Mouse (Mus musculus): ENCODE measurements around the gene Asprv1.

Asprv1 gene

DNA sequence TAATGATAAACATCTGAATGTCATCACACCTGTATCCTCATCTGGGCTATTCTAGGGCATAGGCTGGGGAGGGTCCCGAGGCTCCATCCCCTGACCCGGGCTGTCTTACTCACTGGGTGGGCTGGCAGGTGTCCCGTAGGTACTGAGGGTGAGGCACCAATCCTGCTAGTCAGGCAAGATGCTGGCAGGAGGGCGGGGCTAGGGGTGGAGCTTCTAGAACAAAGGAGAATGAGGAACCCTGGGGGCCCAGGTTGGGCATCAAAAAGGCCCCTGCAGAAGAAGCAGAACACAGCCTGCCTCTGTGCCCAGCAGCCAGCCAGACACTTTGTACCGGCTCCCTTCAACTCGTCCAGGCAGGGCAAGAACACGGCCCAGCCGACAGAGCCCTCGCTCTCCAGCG, at the start of gene Asprv1:
Gene Asprv1 (plus strand): TSS at position 219 of the 400 bp plus-strand sequence.
- no peak for DNase-seq

DNA sequence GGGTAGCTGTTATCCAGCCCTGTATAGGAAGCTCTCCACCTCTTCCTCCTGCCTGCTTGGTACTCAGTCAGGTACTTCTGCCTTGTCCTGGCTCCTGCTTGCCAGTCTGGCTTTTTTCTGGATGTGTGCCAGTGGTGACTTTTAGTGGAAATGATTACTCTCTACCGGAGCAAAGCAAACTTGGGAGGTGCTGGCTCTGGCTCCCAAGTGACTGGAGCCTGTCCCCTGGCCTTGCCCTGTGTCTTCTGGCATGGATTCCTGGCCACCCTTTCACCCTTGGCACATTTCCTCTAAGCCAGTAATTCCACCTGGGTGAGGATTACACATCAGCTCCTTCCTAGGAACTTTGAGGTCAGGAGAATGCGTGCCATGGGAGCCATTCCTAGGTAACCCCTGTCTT, 49.6 kb upstream of the Asprv1 start:
- no peak for DNase-seq

DNA sequence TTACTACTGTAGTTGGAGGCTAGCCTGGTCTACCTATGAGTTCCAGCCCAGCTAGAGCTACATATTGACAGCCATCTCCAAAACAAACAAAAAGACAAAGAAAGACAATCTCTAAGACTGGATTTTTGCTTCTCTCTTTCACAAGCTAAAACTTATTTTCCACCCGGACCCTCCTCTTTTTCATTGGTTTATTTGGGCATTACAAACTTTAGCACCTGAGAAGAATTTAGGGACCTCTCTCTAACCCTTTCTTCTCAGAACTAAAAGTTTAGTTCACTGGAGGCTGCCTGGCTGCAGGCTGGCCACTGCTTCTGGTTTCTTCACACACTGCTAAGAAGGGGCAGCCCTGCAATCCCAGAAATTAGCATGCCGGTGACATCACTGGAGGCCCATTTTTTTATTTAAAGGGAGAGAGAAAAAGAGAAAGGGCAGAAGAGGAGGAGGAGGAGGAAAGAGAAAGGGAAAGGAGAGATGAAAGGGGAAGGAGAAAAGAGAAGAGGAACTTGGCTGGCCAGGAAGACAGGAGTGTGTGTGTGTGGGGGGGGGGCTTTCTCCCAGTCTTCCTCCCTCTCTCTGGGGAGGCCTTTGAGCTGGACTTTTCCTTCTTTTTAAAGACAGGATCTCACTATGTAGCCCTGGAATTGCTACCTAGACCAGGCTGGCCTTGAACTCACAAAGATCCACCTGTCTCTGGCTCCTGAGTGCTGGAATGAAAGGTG, 48.7 kb upstream of the Asprv1 start:
- no peak for DNase-seq

DNA sequence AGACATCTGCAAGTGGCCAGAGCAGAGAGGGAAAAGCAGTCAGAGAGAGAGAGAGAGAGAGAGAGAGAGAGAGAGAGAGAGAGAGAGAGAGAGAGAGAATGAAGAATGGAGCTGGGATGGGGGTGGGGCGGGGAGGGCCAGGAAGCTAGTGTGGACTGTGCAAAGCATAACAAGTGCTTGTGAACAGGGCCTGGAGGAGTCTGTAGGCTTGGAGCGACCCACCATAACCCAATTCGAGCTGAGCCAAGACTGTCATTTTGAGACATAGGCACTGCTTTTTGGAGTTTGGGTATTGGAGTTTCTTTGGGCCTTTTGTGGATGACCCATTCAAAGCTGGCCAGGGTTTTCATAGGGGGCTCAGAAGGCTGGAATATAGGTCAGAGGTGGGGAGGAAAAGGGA, 48.0 kb upstream of the Asprv1 start:
- no peak for DNase-seq

DNA sequence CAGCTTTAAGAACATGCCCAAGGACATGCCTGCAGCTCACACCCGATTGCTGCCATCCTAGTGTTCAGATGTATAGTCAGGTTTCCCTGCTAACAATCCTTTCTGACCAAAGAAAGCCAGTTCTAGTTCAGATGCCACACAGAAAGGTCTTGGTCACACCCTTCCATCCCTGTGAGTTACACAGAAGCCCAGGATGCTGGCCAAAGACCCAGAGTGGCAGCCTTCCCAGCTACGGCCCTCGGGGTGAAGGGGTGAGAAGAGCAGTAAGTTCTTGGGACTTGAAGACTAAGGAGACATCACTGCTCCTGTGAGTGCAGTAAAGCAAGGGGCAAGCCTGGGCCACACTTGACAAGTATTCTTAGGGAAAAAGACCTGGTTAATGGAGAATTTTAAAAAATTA, 44.8 kb upstream of the Asprv1 start:
- no peak for DNase-seq

DNA sequence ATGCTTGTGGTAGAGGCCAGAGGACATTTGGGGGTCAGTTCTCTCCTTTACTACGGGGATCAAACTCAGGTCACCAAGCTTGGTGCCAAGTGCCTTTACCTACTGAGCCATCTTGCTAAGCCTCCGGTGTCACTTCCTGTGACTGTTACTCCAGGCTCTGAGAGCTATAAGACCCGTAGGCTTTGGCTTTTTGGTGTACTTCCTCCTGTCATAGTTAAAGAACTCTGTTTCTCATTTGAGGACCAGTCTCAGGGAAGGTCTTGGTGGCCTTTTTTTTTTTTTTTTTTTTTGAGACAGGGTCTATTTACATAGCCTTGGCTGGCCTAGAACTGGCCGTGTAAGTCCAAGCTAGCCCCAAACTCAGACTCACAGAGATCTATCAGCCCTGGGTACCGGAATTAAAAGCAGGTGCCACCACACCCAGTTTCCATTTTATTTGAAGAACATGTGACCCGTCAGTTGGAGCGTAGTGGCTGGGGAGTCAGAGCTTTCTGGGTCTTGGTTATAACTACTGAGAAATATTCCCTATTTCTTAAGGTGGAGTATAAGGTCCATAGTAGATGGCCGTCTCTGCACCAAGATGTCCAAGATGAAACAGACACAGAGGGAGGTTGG, 44.3 kb upstream of the Asprv1 start:
- peak; percentile 40 for DNase-seq

DNA sequence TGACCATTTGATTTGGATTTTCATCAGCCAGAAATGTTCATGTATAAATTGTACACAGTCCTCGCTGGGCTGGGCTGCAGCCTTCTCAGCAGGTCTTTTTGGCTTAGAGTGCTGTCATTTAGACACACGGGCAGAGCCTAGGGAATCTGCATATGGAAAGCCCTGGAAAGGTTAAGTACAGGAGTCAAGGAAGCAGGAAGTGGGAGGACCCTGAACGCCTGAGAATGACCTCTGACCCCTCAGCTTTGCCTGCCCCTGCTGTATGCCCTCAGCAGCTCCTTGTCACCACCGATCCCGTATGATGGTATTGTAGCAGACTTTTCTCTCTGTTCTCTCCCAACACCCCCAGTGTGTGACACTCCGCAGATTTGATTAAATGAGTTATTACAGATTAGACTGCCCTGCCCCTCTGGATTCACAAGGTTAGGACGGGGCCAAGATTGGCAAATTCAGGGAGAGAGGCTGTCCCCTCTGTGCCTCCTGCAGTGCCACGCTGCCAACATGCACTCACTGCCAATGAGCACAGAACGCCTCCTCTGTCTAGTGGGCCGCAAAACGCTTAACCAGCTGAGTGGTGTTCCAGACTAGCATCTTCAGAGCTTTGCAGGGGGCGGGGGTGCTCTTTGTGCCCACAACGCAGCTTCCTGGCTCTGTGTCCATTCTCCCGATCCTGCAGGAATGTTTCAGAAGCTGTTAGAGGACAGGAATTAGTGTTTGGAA, 43.5 kb upstream of the Asprv1 start:
- peak; percentile 80 for DNase-seq

DNA sequence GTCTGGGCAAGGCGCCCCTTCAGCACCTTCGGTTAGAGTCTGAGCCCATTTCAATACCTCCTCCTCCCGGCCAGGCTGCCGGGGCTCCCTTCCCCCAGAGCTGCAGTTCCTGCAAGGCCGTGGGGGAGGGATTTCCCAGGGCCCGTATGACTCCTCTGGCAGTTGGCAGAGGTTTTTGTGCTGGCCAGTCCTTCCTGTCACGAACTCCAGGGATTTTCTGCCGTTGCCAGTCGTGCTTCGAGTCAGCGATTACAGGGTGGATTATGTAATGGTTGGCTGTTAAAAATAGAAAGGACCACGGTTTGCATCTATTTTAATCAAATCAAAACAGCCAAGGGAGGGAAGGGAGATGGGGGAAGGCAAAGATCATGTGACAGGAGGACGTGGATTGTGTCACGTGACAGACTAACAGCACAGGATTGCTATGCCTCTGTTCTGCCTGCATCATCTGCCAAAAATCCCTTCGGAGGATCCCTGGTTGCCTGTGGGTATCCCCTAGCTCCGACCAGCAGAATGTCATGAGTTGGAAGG, 42.8 kb upstream of the Asprv1 start:
- DNase-seq = peak; percentile 96

DNA sequence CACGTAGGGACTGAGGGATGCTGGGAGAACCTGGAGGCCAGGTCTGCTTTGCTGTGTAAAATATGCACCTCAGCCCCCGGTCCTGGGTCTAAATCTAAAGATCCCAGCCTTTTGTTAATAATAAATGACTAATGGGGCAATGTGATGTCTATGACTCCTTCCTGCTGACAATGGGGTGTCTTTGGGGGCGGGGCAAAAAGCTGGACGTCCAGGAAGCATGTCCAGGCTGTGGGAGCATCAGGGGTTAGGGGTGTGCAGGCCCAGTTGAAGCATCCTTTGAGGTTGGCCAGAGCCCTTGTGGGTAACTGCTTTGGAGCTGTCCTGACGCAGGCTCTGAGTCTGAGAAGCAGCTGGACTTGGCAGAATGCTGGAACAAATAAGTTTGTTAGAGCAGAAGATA, 41.9 kb upstream of the Asprv1 start:
- peak; percentile 51 for DNase-seq

DNA sequence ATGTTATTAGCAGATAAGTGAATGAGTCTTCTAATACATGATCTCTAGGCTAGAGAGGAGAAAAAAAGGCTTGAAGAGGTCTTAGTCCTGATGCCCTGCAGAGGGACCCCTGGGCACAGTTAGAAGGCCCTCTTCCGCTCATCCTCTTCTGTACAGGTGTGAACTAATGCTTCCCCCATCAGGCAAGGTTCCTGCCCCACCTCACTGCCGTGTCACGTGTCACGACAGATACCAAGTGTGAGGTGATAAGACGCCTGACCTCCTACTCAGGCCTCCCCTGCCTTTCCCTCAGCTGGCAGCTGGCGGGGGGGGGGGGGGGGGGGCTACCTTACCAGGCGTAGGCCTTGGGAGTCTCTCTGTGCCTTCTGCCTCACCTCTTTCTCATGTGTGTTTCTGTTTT, 39.5 kb upstream of the Asprv1 start:
- DNase-seq = no peak

DNA sequence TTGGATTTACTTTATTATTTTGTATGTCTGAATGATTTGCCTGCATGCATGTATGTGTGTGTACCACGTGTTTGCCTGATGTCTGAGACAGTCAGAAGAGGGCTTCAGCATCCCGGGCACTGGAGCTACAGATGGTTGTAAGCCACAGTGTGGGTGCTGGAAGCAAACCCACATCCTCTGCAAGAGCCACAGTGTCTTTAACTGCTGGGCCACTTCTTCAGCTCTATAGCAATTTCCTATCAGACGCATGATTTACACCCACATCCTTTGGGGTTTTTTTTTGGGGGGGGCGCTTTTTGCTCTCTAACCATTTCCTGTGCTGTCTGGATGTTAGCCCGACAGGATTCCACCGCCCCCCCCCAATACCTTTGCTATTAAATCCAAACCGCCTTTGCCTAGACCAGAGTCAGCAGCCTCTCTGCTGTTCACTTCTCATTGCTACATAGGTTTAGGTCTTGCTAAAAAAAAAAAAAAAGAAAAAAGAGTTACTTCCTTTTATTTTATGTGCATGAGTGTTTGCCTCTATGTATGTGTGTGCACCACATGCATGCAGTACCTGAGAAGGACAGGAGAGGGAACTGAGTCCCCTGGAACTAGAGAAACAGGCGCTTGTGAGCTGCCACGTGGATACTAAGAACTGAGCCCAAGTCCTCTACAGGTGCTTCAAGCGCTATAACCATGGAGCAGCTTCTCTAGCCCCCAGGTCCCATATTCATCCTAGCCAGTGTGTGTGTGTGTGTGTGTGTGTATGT, 34.6 kb upstream of the Asprv1 start:
- DNase-seq = no peak

DNA sequence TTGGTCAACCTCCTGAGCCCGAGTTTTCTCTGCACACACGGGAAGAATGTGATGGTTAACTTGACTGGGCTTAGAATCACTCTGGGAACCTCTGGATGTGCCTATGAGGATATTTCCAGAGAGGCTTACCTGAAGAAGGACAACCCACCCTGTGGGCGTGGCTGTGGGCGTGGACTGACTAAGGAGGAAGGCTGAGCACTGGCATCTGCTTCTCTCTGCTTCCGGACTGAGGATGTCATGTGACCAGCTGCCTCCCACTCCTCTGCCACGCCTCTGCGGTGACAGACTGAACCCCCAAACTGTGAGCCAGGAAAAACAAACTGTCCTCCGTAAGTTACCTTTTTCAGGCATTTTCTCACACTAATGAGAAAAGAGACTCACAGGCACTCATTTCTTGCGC, 33.3 kb upstream of the Asprv1 start:
- DNase-seq = peak; percentile 29

DNA sequence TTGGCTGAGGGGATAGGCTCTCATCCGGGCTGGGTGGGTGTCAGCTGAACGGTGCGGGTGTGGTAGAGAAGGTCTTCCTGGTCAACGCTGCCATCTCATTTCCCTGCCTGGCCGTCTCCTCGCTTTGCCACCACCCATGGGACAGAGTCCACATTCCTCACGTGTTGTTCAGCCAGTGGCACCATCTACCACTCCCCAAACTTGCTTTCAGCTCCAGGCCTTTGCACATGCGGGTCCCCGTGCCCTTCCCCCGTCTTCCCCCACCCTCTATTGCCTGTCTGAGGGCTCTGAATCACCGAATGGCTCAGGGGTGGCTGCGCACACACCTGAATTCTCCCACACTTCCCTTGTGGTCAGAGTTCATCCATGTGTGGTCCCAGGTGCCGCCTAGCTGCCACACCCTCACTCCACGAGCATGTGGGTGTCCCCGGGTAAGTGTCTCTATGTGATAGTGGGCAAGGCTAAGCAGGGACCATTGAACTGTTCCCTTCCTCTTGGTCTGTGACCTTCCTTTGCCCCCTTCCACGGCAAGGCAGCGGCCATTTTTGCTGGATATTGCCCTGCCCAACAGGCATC, 32.0 kb upstream of the Asprv1 start:
- DNase-seq = no peak

DNA sequence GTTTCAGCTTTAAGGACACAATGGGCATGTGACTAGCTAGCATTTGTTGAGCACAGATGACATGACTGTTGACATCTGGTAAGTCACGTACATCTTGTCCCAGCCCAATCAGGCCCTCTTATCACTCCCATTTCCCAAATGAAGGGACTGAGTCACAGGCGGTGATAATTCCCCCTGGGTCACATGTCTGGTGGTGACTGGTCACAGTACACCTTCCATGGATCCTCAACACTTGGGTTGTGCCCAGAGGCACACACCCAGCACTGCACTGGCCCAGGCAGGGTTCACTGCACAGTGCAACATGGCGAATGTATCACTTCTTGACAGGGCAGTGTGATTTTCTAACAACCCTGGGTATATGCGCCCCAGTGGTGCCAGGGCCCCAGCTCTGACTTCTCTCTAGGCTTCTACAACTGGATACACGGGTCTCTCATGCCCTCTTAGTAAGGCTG, 29.2 kb upstream of the Asprv1 start:
- DNase-seq = no peak

DNA sequence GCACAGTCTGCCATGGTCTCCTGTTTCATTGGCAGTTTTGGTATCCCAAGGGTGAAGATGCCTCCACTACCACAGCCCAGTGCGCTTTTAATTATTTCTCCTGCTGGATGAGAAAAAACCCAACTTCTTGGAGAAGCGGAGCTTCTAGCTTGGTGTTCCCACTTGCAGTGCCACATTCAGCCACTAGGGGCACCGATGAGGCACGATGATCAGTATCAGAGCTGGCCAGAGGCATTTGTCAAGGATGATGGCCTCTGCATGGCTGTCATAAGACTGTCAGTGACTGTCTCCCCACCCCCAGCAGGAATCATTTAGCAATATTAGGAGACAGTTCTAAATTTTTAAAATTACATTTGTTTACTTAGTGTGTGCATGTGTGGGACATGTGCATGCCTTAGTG, 28.8 kb upstream of the Asprv1 start:
- DNase-seq = peak; percentile 88

DNA sequence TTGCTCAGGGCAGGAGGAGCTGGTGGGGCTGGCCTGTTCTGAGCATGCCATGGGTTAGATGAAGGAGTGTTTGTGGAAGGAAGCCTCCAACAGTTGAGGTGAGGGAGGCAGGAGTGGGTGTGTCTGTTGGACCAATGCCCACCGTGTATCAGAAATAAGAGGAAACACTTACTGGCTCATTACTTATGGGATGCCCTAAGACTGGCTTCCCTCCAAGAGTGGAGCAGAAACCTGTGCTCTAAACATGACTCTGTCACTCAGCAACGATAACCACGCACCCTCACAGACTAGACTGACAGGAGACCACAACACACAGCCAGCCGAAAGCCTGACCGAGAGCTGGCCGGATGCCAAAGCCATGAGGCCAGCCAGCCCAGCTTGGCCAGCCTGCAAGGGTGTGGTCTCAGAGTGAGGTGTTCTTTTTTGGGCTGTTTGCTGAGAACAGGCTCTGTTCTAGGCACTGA, 28.0 kb upstream of the Asprv1 start:
- DNase-seq = peak; percentile 23

DNA sequence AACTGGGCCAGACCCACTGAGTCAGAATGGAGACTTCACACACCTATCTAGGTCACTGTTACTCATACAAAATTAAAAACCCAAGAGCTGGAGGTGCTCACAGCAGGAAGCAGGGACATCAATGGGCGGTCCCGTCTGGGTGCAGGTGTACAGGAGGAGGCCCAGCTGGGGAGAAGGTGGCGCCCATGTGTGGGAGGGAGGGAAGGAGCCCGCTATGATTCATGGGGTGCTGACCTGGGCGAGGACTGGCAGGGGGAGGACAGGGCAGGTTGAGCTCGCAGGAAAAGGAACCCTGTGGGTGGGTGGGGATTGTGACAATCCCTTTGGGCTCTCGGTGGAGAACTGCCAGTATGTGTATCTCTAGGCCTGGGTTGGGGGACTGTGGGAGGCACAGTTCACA, 22.7 kb upstream of the Asprv1 start:
- no peak for DNase-seq

DNA sequence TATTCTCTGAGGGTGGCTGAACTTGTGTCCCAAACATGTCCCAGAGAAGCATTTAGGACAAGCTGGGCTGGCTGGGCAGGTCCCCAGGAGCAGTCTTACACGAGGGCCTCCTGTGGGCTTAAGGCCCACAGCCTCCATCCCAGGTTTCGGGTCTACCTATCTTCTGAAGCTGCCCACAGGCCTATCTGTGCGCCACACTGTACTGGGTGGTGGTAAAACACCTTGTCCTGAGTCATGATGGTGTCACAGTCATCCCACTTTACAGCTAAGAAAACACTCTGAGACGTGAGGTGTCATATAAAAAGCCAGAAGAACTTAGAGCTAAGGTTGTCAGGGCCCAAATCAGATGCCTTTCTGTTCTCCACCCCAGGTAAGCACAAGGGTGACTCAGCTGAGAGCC, 21.7 kb upstream of the Asprv1 start:
- no peak for DNase-seq

DNA sequence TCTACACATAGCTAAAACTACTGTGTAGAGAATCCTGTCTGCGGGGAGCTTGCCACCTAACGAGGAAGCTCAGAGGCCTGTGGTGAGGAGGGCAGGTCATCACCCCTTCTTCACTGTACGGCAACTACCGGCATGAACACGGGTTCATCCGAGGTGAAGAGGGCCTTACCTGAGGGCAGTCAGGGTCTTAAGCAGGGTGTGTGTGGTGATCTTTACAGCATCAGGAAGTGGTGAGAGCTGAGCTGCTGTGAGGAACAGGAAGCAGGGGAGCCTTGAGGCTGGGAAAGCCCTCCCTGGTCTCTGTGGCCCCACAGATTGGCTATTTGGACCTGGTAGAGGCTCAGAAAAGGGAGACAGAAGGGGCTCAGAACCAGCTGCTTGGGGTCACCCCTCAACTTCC, 20.5 kb upstream of the Asprv1 start:
- DNase-seq = no peak

DNA sequence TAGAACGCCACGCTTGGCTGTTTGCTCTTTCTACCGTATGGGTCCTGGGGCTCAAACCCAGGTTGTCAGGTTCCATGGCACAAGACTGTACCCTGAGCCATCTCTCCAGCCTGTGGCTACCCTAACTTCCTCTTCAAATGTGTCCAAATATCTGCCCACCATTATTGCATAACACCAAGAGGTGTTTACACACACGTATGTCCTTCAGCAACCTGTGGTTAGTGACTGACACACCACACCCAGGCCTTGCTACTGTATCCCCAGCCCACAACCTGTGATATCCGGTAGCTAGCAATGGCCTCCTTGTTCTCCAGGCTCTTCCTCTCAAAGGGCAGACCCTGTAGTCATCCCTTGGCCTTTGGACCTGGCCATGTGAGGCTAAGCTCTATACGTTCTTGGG, 18.7 kb upstream of the Asprv1 start:
- no peak for DNase-seq

DNA sequence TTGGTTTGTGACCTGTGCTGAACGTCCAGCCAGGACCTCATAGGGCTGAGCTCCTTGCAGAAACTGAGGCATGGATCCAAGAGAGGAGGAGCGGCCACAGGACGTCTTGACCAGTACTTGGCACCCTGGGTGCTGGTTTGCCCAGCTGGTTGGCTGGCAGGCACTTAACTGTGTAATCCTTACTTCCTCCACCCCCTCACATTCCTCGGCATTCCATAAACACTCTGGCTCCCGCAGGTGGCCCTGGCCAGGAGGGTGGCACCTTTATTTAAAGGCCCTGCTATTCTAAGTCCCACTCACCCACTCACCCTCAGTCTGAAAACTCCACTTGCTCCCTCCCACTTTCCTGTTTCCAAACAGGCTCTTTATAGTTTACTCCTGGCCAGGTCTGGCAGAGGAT, 17.2 kb upstream of the Asprv1 start:
- DNase-seq = no peak

DNA sequence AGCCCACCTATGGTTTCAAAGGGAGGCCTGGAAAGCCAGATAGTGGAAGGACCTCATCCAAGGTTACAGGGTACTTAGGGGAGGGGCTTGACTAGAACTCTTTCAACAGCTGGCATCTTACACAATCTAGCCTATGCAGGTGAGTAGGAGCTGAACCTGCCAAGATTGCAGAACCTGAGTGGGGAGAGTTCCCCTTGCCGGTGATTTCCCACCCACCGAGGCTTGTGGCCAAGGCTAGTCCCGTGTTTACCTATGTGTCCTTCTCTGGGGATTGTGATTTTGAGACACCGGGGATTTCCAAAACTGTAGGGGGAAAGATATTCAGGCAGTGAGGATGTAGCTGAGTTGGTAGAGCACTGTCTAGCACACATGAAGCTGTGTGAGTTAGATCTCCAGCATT, 12.7 kb upstream of the Asprv1 start:
- DNase-seq = no peak

DNA sequence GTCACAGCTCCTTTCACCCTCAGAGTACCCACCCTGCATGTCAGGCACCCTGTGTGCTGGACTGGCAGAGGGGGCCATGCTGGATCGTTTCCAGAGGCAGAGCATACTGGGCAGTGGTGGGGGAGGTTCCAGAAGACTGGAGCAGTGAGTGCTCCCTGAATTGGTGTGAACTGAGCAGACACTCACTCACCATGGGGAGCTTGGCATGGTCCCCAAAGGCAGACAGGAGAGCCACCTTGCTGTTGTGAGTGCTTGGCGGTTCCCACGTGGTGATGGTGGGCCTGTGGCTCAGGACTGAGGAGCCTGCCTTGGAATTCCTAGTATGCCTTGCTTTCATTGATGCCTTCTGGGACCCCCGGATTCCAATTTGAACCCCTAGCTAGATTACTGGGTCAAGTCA, 4.8 kb upstream of the Asprv1 start:
- DNase-seq = peak; percentile 30

All from cerebellum, adult 9-10 months (tissue).